Mouse (Mus musculus) induced T-regulatory cell, adult 2 months (primary cell): Measurements from ENCODE around the gene Otogl.
"Not testable (repeated sequence)": the region's sequence is repeated elsewhere in the genome, so short reads cannot be mapped to it uniquely, and the experiment has no call there.

Experiments
- DNase-seq: peaks from one replicate; pipeline ENCODE4 v3.0.0-alpha.2; 2012; ENCODE audit warnings: low read depth

The Otogl gene

GRCm38 (mm10) chr10:107810649-107811398 is 101.1 kb downstream of the Otogl start:
- no peak for DNase-seq

- DNase-seq = no peak
Observed at GRCm38 (mm10) chr10:107805203-107805602, 106.7 kb downstream of the Otogl start.

GRCm38 (mm10) chr10:107804285-107804684 is 107.6 kb downstream of the Otogl start:
- not testable (repeated sequence) for DNase-seq

- peak; percentile 44 for DNase-seq
Observed at GRCm38 (mm10) chr10:107799671-107800353, 112.1 kb downstream of the Otogl start.

- no peak for DNase-seq
Observed at GRCm38 (mm10) chr10:107794812-107795756, 116.8 kb downstream of the Otogl start.

- DNase-seq = no peak
Observed at GRCm38 (mm10) chr10:107792491-107792890, 119.4 kb downstream of the Otogl start.

- DNase-seq = no peak
Observed at GRCm38 (mm10) chr10:107779548-107779947, 132.4 kb downstream of the Otogl start.

- DNase-seq = no peak
Observed at GRCm38 (mm10) chr10:107759624-107760023, 152.3 kb downstream of the Otogl start.

GRCm38 (mm10) chr10:107753471-107753870 is 158.5 kb downstream of the Otogl start:
- no peak for DNase-seq

GRCm38 (mm10) chr10:107752351-107753143 is 159.4 kb downstream of the Otogl start:
- no peak for DNase-seq

GRCm38 (mm10) chr10:107751944-107752343 is 160.0 kb downstream of the Otogl start:
- no peak for DNase-seq

- peak; percentile 12 for DNase-seq
Observed at GRCm38 (mm10) chr10:107747566-107747965, 164.4 kb downstream of the Otogl start.

GRCm38 (mm10) chr10:107746717-107747116 is 165.2 kb downstream of the Otogl start:
- DNase-seq = no peak

GRCm38 (mm10) chr10:107739815-107740214 is 172.1 kb downstream of the Otogl start:
- DNase-seq = no peak

GRCm38 (mm10) chr10:107737743-107738142 is 174.2 kb downstream of the Otogl start:
- DNase-seq = no peak

GRCm38 (mm10) chr10:107735448-107735847 is 176.5 kb downstream of the Otogl start:
- no peak for DNase-seq

- DNase-seq = no peak
Observed at GRCm38 (mm10) chr10:107734327-107734726, 177.6 kb downstream of the Otogl start.

- DNase-seq = no peak
Observed at GRCm38 (mm10) chr10:107725631-107726030, 186.3 kb downstream of the Otogl start.

GRCm38 (mm10) chr10:107719806-107720205 is 192.1 kb downstream of the Otogl start, which contains the start of gene Ptprq:
Ptprq (minus strand) TSS chr10:107720051.
- DNase-seq = no peak
